Mouse (Mus musculus): Measurements from ENCODE around the gene C1qc.

Gene C1qc

GRCm38 (mm10) chr4:136892811-136893210, at the start of gene C1qc:
TSS of gene C1qc (minus strand) at chr4:136893065.
- no peak for DNase-seq (ENCODE audit: low spot score in 2 of 2)

- no peak for DNase-seq (ENCODE audit: low spot score in 2 of 2)
Measured at GRCm38 (mm10) chr4:136937935-136938334, 45.1 kb upstream of the C1qc start.

- DNase-seq (ENCODE audit: low spot score in 2 of 2): no peak
Measured at GRCm38 (mm10) chr4:136937344-136937743, 44.5 kb upstream of the C1qc start.

GRCm38 (mm10) chr4:136934746-136935613, 42.1 kb upstream of the C1qc start:
- no peak for DNase-seq (ENCODE audit: low spot score in 2 of 2)

GRCm38 (mm10) chr4:136930474-136930873, 37.6 kb upstream of the C1qc start:
- no peak for DNase-seq (ENCODE audit: low spot score in 2 of 2)

GRCm38 (mm10) chr4:136928928-136929327, 36.1 kb upstream of the C1qc start:
- peak in 1 of 2 experiments; percentile 28 for DNase-seq (ENCODE audit: low spot score in 2 of 2)

- no peak for DNase-seq (ENCODE audit: low spot score in 2 of 2)
Measured at GRCm38 (mm10) chr4:136925804-136926203, 32.9 kb upstream of the C1qc start.

- peak; percentile 23 to 28 for DNase-seq (ENCODE audit: low spot score in 2 of 2)
Measured at GRCm38 (mm10) chr4:136924529-136924928, 31.7 kb upstream of the C1qc start.

GRCm38 (mm10) chr4:136919526-136919925, 26.7 kb upstream of the C1qc start:
- DNase-seq (ENCODE audit: low spot score in 2 of 2): peak in 1 of 2 experiments; percentile 19

GRCm38 (mm10) chr4:136918834-136919233, 26.0 kb upstream of the C1qc start:
- no peak for DNase-seq (ENCODE audit: low spot score in 2 of 2)

GRCm38 (mm10) chr4:136917165-136917524, 24.3 kb upstream of the C1qc start:
- no peak for DNase-seq (ENCODE audit: low spot score in 2 of 2)

GRCm38 (mm10) chr4:136916359-136917164, 23.7 kb upstream of the C1qc start:
- no peak for DNase-seq (ENCODE audit: low spot score in 2 of 2)

- no peak for DNase-seq (ENCODE audit: low spot score in 2 of 2)
Measured at GRCm38 (mm10) chr4:136912841-136913240, 20.0 kb upstream of the C1qc start.

GRCm38 (mm10) chr4:136911804-136912203, 18.9 kb upstream of the C1qc start:
- DNase-seq (ENCODE audit: low spot score in 2 of 2): peak in 1 of 2 experiments; percentile 25

GRCm38 (mm10) chr4:136911211-136911646, 18.4 kb upstream of the C1qc start:
- DNase-seq (ENCODE audit: low spot score in 2 of 2): no peak

GRCm38 (mm10) chr4:136907809-136908208, 14.9 kb upstream of the C1qc start:
- DNase-seq (ENCODE audit: low spot score in 2 of 2): no peak

GRCm38 (mm10) chr4:136907033-136907432, 14.2 kb upstream of the C1qc start:
- DNase-seq (ENCODE audit: low spot score in 2 of 2): no peak

GRCm38 (mm10) chr4:136904767-136905539, 12.1 kb upstream of the C1qc start:
- no peak for DNase-seq (ENCODE audit: low spot score in 2 of 2)

- no peak for DNase-seq (ENCODE audit: low spot score in 2 of 2)
Measured at GRCm38 (mm10) chr4:136899154-136899553, 6.3 kb upstream of the C1qc start.

- no peak for DNase-seq (ENCODE audit: low spot score in 2 of 2)
Measured at GRCm38 (mm10) chr4:136898637-136899036, 5.8 kb upstream of the C1qc start, which contains the start of gene C1qa. TSS of gene C1qa (minus strand) at chr4:136898803.

GRCm38 (mm10) chr4:136898084-136898598, 5.3 kb upstream of the C1qc start:
- no peak for DNase-seq (ENCODE audit: low spot score in 2 of 2)

GRCm38 (mm10) chr4:136896461-136896860, 3.6 kb upstream of the C1qc start:
- DNase-seq (ENCODE audit: low spot score in 2 of 2): no peak
